Mouse (Mus musculus): Measurements from ENCODE around the gene Ddc.

GRCm38 (mm10) chr11:11940833-11941681 lies 43.1 kb upstream of the Ddc start:
- TF ChIP-seq POLR2A (IDR thresholded peaks at IDR 0.05; ENCODE audit: borderline replicate concordance, extremely low read depth, low read depth, low read length) (no peak), CTCF (IDR thresholded peaks at IDR 0.05; ENCODE audit: insufficient read depth, low read length) (no peak)

All from lung, adult 2 months (tissue).